In the genomic region with DNA sequence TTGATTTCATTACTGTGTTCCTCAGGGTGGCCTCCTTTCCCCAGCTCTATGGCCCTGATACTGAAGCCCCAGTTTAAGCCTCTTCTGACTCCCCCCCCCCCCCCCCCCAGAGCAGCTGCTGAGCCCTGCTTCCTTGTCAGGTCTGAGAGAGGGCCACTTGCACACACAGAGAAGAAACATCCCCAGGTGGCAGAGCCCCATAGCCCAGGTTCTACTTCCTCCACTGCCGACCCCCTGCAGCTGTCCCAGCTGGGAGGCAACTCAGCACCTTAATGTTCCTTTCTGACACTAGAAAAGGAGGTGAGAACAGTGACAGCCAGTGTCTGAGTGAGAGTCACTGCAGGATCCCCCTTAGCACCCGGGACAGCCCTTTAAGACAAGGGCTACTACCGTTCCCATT, we compare ENCODE assay signal across 30 mouse cellular contexts. TPM values are rescaled to one million over a fixed set of nuclear protein-coding genes. Genes with fewer than 3 reads are reported as not detected.
"Had no signal": no experiment of that assay in that cellular context is flagged by ENCODE, and none has a peak within 500 bp of the region (broad histone marks: within the 10 kb centered on the region; RNA-seq: fewer than 3 reads in every experiment).

No protein-coding gene starts in this region.

- H3K27me3 ChIP-seq: midbrain, embryonic 15.5 days had no signal

- DNase-seq: kidney, adult 2 months; layer of hippocampus, postnatal 36 days; liver, postnatal 0 days; lung, embryonic 14.5 days; retina, postnatal 1 day; right cerebral cortex, postnatal 25 days; spleen, adult 18-20 months had no signal

- H3K9me3 ChIP-seq: midbrain, embryonic 12.5 days; midbrain, embryonic 15.5 days; neural tube, embryonic 13.5 days had no signal

- H3K4me3 ChIP-seq: left cerebral cortex, adult 2 months; midbrain, embryonic 12.5 days; midbrain, embryonic 15.5 days; myocyte; neural tube, embryonic 13.5 days had no signal

- ATAC-seq: intestine, postnatal 0 days; liver, postnatal 0 days; lung, postnatal 0 days; midbrain, embryonic 15.5 days had no signal

- H3K9ac ChIP-seq: liver, embryonic 14.5 days; liver, postnatal 0 days; lung, embryonic 14.5 days; midbrain, embryonic 12.5 days; midbrain, embryonic 15.5 days; neural tube, embryonic 13.5 days had no signal

- H3K27ac ChIP-seq: kidney, postnatal 0 days; left cerebral cortex, adult 2 months; liver, embryonic 14.5 days; macrophage; midbrain, embryonic 12.5 days; midbrain, embryonic 15.5 days had no signal

- H3K4me2 ChIP-seq: lung, embryonic 14.5 days; midbrain, embryonic 12.5 days; midbrain, embryonic 15.5 days; neural tube, embryonic 13.5 days had no signal

RNA-seq across cellular contexts. Expression of a gene that starts 22.4 kb away (rescaled TPM):
- total RNA-seq: layer of hippocampus, adult 8-10 months; layer of hippocampus, postnatal 10 days; layer of hippocampus, postnatal 36 days; left cerebral cortex, adult 2 months; left cerebral cortex, postnatal 10 days; left cerebral cortex, postnatal 36 days; megakaryocyte, adult 5-6 weeks; monocyte, adult 5-6 weeks; neutrophil, adult 5-6 weeks had no signal
- polyA plus RNA-seq: intestine, postnatal 0 days; kidney, embryonic 14.5 days; limb, embryonic 11.5 days; limb, embryonic 14.5 days; lung, embryonic 14.5 days; lung, postnatal 0 days; macrophage; midbrain, embryonic 12.5 days; myocyte; neural tube, embryonic 13.5 days; testis, adult 2 months had no signal

RNA-seq across cellular contexts. Expression of a gene that starts 35.8 kb away (rescaled TPM):
- total RNA-seq: layer of hippocampus, postnatal 10 days; left cerebral cortex, adult 2 months; left cerebral cortex, postnatal 10 days; left cerebral cortex, postnatal 36 days; liver, adult 2 months; megakaryocyte, adult 5-6 weeks; monocyte, adult 5-6 weeks had no signal
- polyA plus RNA-seq: intestine, postnatal 0 days; kidney, embryonic 14.5 days; limb, embryonic 11.5 days; liver, embryonic 14.5 days; liver, postnatal 0 days; lung, embryonic 14.5 days; lung, postnatal 0 days; macrophage; midbrain, embryonic 12.5 days; myocyte; neural tube, embryonic 13.5 days; stomach, embryonic 16.5 days had no signal
